Mouse (Mus musculus): ENCODE data around the gene Grhpr.
"Not testable (repeated sequence)": the region's sequence is repeated elsewhere in the genome, so short reads cannot be mapped to it uniquely, and the experiment has no call there.

The Grhpr gene

DNA sequence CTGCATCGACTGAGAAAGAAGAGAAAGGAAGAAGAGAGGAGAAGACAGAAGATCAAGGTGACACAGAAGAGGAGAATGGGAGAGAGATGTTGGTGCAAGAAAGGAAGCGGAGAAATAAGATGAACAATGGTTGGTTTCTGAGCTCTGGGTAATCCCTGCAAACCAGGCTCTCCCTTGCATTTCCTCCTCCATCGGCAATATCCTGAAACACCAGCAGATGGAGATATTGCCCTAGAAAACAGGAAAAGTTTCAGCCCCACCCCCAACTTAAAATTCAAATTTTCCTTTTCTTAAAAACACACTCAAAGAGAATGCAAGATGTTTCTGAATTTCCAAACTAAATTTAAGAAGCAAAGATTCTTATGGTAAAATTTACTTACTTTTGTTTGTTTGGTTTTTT lies 34.4 kb downstream of the Grhpr start:
- DNase-seq (ENCODE audit: low read depth) = no peak

DNA sequence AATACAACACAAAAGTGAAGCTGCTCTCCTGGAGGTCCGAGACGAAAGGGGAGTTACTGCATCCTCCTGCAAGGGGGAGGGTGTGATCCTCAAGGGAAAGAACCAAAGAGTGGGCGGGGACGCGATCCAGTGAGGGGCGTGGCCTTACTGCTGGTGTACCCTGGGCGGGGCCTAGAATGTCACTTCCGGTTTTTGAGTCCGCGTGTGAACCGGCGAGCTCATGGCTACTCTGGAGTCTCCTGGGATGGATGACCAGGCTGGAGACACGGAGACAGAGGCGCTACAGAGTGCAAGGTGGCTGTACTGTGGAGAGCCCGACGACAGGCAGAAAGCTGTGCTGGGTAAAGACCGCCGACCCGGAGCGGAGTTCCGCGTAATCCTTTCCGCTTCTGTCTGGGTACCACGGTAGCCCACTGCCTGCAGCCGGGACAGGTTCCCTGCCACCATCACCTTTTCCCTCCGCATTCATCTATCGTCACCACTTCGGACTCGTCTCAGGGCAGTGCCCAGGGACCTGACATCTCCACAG lies 37.3 kb downstream of the Grhpr start, which contains the start of gene Polr1e:
TSS of gene Polr1e (plus strand) at position 132 of the 529 bp plus-strand sequence.
- DNase-seq (ENCODE audit: low read depth) = peak; percentile 81

DNA sequence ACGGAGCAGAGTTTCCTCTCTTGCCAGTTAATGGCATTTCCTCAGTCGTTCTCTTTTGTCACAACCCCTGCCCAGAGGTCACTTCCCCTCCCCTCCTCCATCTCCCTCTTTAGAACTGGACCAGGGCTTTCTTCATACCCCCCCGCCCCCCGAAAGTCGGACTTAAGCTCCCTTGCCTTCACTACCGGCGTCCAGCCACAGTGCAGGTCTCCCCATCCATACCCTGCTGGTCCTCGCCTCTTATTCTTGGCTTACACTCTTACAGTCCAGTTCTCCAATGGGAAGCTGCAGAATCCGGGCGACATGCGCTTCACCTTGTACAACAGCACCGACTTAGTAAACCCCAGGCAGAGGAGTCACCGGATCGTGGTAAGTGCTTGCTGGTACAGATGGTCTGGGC lies 37.8 kb downstream of the Grhpr start:
- no peak for DNase-seq (ENCODE audit: low read depth)

DNA sequence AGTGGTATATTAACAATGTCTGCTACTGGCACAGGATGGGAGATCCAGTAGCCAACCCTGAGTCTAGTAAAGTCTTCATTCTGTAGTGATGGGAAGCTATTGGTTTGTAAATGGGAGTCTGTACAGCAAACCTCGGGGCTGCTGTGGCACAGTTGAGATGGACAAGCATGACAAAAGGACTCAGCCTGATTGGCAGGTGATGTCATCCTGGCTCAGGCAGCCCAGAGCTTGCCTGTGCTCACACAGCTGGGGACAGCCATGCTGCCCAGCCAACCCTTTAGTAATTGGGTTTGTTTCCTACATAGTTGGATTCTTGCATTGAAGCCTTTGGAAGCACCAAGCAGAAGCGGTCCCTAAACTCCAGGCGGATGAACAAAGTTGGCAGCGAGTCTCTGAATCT lies 45.3 kb downstream of the Grhpr start:
- no peak for DNase-seq (ENCODE audit: low read depth)

DNA sequence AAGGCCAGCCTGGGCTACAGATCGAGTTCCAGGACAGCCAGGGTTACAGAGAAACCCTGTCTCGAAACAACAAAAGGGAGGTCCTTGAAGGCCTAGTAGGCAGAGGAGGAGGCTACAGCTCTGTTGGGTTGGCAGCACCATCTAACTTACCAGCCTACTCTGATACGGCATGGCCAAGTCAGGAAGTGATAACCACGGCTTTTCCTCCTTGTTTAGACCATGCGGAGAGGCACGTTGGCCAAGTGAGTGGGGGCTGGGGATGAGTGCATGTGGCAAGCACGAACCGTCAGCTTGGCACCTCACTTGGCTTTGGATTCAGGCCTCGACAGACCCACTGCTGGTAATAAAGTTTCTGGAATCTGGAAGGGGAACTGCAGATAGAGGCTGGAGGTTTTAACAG lies 51.4 kb downstream of the Grhpr start:
- no peak for DNase-seq (ENCODE audit: low read depth)

DNA sequence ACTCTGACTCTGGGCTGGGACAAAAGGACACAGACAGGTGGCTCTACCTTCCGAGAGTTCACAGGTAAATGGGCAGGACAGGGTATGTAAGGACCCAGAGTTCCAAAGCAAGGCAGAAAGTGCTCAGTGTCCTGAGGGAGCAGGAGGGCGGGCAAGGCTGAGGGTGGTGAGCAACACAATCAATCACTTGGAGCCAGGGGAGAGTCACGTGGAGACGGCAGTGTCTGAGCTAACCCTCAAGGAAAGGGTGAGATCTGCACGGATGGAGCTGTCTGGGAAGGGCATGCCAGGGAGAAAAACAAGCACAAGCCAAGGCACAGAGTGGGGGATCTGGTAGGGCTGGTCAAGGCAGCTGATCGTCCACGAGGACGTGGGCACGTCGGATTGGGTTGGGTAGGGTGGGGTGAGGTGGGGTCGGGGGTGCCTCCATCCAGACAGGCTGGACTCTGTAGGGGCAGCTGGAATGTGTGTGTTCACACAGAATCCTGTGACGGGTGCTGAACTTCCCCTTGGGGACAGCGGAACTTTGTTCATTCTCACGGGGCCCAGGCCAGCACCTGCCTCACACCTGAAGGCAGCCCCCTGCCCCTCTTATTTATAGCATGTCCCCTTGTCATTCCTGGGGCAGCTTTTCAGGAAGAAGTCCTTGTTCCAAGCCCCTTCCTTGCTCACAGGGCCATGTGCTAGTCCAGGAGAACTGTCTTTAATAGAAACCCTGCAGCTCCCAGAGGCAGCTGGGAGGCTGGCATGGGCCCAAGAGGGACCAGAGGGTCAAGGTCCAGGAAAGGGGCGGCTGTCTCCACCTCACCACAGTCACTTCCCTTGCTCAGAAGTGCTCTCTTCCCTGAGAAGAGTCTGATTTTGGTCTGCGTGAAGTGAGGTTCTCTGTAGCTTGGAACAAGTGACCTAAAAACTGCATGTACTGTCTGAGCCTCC lies 53.8 kb downstream of the Grhpr start:
- no peak for DNase-seq (ENCODE audit: low read depth)

DNA sequence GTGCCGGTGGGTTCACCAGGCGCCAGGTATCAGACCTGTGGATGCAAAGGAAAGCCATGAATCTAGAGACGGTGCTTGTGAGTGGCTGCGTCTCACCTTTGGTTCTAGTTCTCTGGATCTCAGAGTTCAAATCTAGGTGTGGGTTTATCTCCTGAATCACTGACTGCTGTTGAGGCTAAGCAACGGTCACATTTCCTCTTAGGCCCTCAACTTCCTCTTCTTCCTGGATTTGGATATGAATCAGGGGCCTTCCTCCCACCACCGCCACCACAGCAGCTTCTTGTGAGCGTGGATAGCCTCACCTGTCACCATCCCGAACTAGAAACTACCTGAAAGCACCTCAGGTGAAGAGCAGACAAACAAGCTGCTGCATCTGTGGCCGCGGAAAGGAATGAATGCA lies 54.9 kb downstream of the Grhpr start:
- DNase-seq (ENCODE audit: low read depth) = no peak

DNA sequence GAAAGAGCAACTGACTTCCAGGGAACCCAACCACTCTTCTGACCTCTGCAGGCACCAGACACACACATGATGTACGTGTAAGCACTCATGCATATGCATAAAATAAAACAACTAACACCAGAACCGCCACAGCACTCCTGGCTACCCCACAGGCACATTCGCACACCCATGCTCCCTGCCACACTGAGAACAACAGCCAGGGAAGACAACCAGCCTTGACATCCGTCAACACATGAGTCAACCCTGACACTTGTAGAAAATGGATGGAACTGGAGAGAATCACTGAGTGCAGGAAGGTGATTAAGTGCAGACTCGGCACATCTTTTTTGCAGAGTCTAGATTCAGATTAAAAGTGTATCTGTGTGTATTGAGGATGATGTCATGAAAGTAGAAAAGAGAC lies 55.4 kb downstream of the Grhpr start:
- no peak for DNase-seq (ENCODE audit: low read depth)

DNA sequence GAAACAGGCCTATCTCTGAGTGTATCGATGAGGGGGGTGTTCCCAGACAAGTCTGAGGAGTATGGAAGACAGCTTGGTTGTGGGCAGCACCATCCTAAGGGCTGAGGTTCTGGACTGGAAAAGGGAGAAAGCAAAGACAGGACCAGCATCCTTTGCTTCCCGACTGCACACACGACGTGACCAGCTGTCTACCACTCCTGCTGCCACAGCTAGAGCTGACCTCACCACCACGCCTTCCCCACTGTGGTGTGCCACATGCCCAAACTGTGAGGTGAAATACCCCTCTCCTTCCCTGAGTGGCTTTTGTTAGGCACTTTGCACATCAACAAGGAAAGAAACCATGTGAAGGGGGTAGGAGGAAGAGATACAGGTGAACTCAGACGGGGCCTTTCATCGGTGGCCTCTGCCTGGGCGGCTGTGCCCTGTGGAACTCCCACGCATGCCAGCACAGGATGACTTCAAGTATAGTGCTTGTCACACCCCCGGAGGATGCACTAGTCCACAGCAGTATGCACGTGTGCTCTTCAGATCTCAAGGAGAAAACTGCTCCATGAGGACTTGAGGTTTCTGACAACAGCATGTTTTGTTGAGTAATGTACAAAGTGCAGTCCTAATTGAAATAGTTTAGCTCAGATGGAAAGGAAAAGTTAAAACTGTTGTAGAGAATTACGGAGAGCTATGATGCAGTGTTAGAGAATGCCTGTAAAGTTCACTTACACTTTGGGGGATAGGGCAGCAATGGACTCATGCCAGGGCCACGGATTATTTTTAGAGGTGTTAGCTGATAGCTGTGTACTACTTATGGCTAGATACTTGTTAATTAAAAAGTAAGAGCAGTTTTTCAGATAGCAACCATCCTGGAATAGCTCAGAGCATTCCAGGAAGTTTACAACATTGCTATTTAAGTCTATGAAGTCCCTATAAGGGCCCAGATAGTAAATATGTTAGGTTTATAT lies 56.5 kb downstream of the Grhpr start:
- no peak for DNase-seq (ENCODE audit: low read depth)

DNA sequence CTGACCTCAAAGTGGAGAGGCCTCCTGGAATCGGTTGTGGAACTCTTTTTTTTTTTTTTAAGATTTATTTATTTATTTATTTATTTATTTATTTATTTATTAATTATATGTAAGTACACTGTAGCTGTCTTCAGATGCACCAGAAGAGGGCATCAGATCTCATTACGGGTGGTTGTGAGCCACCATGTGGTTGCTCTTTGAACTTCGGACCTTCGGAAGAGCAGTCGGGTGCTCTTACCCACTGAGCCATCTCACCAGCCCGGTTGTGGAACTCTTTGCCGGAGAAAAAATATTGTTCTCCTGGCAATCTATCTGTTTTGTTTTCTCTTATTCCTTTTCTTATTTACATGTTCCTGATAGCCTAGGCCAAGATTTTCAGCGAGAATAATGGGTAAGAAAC lies 57.7 kb downstream of the Grhpr start:
- DNase-seq (ENCODE audit: low read depth) = not testable (repeated sequence)

DNA sequence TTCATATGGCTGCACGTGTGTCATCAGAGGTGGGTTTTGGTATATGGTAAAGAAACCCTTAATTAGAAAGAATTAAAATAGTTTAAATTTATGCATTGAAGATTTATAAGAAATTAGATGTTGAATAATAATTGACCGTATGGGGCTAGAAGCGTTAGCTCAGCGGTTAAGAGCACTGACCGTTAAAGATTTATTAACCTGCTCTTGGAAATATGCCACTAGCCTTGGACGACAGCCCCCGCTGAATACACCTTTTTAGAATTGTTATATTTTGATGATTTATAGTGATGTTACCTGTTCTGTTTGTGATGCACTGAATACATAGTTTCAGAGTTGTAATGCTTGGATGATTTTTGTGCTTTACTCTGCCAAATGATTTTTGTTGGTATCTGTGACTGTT lies 58.4 kb downstream of the Grhpr start:
- DNase-seq (ENCODE audit: low read depth) = not testable (repeated sequence)
